Mouse (Mus musculus) C2C12 (cell line): ENCODE measurements around the gene 1700123O20Rik. TPM values are rescaled to one million over a fixed set of nuclear protein-coding genes. Genes with fewer than 3 reads are reported as not detected.

ENCODE experiments used
- H3K27me3 ChIP-seq: one replicate; pipeline ENCODE4 v1.6.1; 2011; ENCODE audit not compliant: control insufficient read depth, insufficient read depth, insufficient read length
- H3K36me3 ChIP-seq: one replicate; pipeline ENCODE4 v1.6.1; 2011; ENCODE audit not compliant: control insufficient read depth, insufficient read depth
- H3K4me3 ChIP-seq: one replicate; pipeline ENCODE4 v1.5.1; 2011; ENCODE audit warnings: mild to moderate bottlenecking, control low read depth; ENCODE audit not compliant: poor library complexity, insufficient read depth, severe bottlenecking
- H3K79me2 ChIP-seq: one replicate; pipeline ENCODE4 v1.6.1; 2011; ENCODE audit not compliant: control insufficient read depth, insufficient read depth
- H3K79me3 ChIP-seq: one replicate; pipeline ENCODE4 v1.6.1; 2011; ENCODE audit warnings: low read depth, control low read depth
- H3ac ChIP-seq: one replicate; pipeline ENCODE3; 2011; ENCODE audit warnings: low read depth; ENCODE audit not compliant: control insufficient read depth, insufficient read length
- CEBPB ChIP-seq: IDR thresholded peaks from one replicate; pipeline ENCODE4 v1.6.1; 2011; ENCODE audit warnings: low read depth, mild to moderate bottlenecking, control low read depth, moderate library complexity
- CTCF ChIP-seq: IDR thresholded peaks from one replicate; pipeline ENCODE4 v1.5.1; 2011; ENCODE audit not compliant: control insufficient read depth, insufficient read depth, insufficient read length
- FOSL1 ChIP-seq: IDR thresholded peaks from one replicate; pipeline ENCODE4 v1.8.0; 2011; ENCODE audit warnings: mild to moderate bottlenecking, low read length; ENCODE audit not compliant: poor library complexity, insufficient read depth, severe bottlenecking
- MAX ChIP-seq: IDR thresholded peaks from one replicate; pipeline ENCODE4 v1.6.1; 2011; ENCODE audit warnings: mild to moderate bottlenecking, control low read depth
- MYOD1 ChIP-seq: IDR thresholded peaks from one replicate; pipeline ENCODE4 v1.6.1; 2011; ENCODE audit warnings: low read depth; ENCODE audit not compliant: control insufficient read depth, insufficient read length
- MYOG ChIP-seq: IDR thresholded peaks from one replicate; pipeline ENCODE4 v1.6.1; 2011; ENCODE audit not compliant: control insufficient read depth, insufficient read length; ENCODE audit errors: extremely low read depth
- USF1 ChIP-seq: IDR thresholded peaks from one replicate; pipeline ENCODE4 v1.6.1; 2011; ENCODE audit warnings: low read depth, mild to moderate bottlenecking, control low read depth, moderate library complexity
- polyA plus RNA-seq: library from polyadenylated mRNA; unstranded; fragments of >200 nt; fragmentation: generic; extraction: Trizol; gene quantifications from one replicate; pipeline ENCODE4 v1.2.1, GENCODE M21; 2012; ENCODE audit warnings: missing spikeins

The 1700123O20Rik gene
- polyA plus RNA-seq, 1 experiment: 40.0 TPM

DNA sequence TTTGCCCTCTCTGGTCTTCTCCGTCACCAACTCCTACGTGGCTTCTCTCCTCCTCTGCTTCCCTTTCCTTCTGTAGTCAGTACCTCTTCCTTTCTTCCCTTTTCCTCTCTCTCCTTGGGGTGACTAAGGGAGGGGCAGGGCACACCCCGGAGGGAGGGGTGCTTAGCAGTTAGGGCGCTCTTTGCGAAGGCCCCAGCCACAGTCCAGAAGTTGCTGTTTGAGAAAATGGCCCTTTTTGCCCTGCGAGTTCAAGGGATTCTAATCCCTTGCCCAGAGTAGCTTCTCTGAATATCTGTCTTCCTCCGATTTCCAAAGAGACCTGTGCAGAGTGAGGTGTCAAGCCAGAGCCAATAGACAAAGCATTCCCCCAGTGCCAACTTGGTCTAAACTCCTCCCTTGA lies 26.1 kb downstream of the 1700123O20Rik start, which contains the start of gene Cebpe:
Gene Cebpe (minus strand): TSS at position 101 of the 400 bp plus-strand sequence.
- H3K79me3 ChIP-seq: no peaks in the 10 kb centered on the region
- no peak within 1 kb of the TSS for H3K4me3 ChIP-seq
- H3ac ChIP-seq: no peak within 1 kb of the TSS
- no peaks in the 10 kb centered on the region for H3K36me3 ChIP-seq
- H3K79me2 ChIP-seq: no peaks in the 10 kb centered on the region
- TF ChIP-seq USF1: no peak
- no peak for TF ChIP-seq CTCF
- TF ChIP-seq FOSL1: no peak
- no peak for TF ChIP-seq MAX
- TF ChIP-seq MYOG: no peak
- no peak for TF ChIP-seq MYOD1
- no peak for TF ChIP-seq CEBPB
- H3K27me3 ChIP-seq: peaks cover 61% of the 10 kb centered on the region

GRCm38 (mm10) chr14:54712861-54713260 lies 26.8 kb downstream of the 1700123O20Rik start:
- Histone ChIP-seq H3K27me3 (peaks cover 54% of the 10 kb centered on the region), H3K4me3 (no peak overlapping the region), H3K79me3 (no peaks in the 10 kb centered on the region), H3ac (no peak overlapping the region), H3K79me2 (no peaks in the 10 kb centered on the region), H3K36me3 (no peaks in the 10 kb centered on the region)
- TF ChIP-seq FOSL1 (no peak), MYOG (no peak), MAX (no peak), USF1 (no peak), MYOD1 (no peak), CEBPB (no peak)

DNA sequence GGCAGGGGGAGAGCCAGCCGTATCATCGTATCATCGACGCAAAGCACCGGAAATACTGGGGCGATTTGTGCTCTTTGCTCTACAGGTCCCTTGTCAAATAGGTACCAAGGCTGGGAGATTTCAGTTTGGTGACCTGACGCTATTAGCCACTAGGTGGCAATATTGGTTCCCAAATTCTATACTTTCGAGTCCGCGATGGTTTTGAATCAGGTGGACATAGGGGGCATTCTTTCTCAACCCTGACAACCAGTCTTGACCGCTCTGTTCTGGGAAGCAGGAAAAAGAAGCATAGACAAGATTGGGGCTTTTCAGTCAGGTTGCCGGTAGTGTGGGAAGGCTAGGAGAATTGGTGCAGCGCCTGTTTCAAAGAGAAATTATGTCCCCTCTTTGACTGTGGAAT lies 28.1 kb downstream of the 1700123O20Rik start:
- Histone ChIP-seq H3ac (no peak overlapping the region), H3K79me2 (no peaks in the 10 kb centered on the region), H3K36me3 (no peaks in the 10 kb centered on the region)

DNA sequence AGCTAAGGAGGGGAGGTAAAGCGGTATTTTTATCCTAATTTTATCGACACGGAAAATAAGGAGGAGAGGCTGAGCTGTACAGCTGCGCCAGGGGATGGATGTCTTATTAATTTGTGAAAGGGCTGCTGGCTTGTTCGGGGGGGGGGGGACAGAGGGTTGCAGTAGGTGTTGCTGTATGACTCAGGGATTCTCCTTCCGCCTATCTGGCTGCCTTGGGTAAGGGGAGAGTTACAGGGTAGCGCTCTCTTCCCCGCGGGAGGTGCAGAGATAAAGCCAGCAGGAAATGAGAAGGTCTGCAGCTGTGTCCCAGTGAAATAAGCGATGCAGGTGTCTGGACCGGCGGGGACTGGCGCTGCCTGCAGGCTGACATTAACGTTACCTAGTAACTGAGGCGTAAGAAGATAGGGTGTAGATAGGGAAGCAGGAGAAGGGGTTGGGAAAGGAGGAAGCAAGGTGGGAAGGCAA lies 28.6 kb downstream of the 1700123O20Rik start:
- Histone ChIP-seq H3K36me3 (no peaks in the 10 kb centered on the region), H3K79me3 (no peaks in the 10 kb centered on the region), H3ac (no peak overlapping the region), H3K79me2 (no peaks in the 10 kb centered on the region), H3K4me3 (no peak overlapping the region), H3K27me3 (peaks cover 36% of the 10 kb centered on the region)
- TF ChIP-seq MAX: no peak
- no peak for TF ChIP-seq CEBPB

More for the DNA sequence above, 28.1 kb downstream of the 1700123O20Rik start:
- no peaks in the 10 kb centered on the region for H3K79me3 ChIP-seq
- TF ChIP-seq CEBPB: no peak
- peak; percentile 70 for TF ChIP-seq CTCF
- TF ChIP-seq MAX: no peak
- no peak overlapping the region for H3K4me3 ChIP-seq
- H3K27me3 ChIP-seq: peaks cover 41% of the 10 kb centered on the region

DNA sequence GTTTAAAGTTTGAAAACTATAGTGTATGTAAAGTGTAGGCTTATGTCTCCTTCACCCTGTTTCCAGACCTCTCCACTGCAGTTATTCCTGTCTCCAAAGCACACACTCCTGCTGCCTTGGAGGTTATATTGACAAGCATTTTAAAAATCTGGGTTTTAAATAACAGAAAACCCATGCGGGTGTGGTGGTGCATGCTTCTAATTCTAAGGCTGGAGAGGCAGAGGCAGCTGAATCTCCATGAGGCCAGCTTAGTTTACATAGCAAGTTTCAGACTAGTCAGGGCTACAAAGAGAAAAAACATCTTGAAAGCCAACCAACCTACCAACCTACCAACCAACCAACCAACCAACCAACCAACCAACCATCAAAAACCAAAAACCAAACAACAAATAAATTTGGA lies 29.4 kb downstream of the 1700123O20Rik start:
- H3K27me3 ChIP-seq: peaks cover 29% of the 10 kb centered on the region
- TF ChIP-seq MYOG: no peak
- no peak for TF ChIP-seq MYOD1
- no peak for TF ChIP-seq FOSL1

DNA sequence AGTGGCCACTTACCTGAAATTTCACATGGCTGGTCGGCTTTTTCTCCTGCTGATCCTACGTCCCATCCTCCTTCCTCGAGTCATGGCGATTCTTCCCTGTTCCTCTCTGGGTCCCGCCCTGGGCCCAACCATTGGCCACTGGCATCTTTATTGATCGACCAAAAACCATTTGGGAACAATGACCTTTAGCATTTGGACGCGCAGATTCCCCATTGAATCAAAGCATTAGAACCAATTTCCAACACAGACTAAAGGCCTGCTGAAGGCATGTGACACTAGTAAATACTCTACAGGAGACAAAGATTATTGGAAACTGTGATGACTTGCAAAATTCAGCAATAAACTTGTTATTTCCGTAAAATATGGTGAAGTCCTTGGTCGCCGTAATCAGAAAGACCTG lies 34.0 kb downstream of the 1700123O20Rik start:
- Histone ChIP-seq H3K36me3 (no peaks in the 10 kb centered on the region), H3K79me3 (no peaks in the 10 kb centered on the region), H3K4me3 (no peak overlapping the region), H3K79me2 (no peaks in the 10 kb centered on the region), H3ac (no peak overlapping the region), H3K27me3 (peaks cover 46% of the 10 kb centered on the region)
- TF ChIP-seq CEBPB (no peak), MYOD1 (no peak), MYOG (no peak), CTCF (no peak), USF1 (no peak)

More for the DNA sequence above, 29.4 kb downstream of the 1700123O20Rik start:
- Histone ChIP-seq H3K79me3 (no peaks in the 10 kb centered on the region), H3K79me2 (no peaks in the 10 kb centered on the region), H3K4me3 (no peak overlapping the region), H3K36me3 (no peaks in the 10 kb centered on the region), H3ac (no peak overlapping the region)
